8 mouse cellular contexts compared by ENCODE assay signal in the genomic region with DNA sequence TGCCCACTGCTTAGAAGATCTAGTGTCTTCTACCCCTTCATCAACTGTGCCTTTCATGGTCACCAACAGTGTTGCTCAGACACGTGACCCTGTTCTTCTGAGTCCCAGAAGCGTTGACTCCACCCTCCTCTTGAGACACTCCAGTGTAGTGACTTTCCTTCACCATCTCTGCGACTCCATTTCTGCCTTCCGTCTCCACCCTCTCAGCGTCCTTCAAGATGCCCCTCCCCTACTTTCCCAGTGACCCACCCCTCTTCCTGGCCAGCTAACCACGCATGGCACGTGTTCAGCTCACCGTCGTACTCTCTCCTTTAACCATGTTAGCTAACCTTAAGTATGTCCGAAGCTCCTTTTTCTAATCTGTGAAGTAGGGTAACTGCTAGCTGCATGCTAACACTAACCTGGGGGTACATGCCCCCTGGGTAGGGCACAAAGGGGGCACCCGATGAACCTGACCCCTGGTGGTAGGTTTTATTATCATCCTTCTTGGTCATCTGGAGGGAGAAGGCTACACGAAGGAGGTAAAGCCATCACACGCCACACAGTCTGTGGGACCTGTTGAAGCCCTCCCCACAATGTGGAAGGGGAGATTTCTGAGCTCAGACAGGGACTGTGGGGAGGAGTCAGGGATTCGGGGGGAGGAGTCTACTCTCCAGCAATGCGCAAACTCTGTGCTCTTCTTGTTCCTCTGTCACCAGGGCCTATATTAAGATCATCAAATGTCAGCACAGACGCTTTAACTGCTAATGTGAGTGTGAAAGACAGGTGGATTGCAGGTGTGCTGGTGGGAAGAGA.
A peak's percentile ranks its signal among the peaks of the same experiment; 100 is the strongest.
DNase-seq lines count a peak whose midpoint lies in the region; ATAC-seq and TF ChIP-seq lines count a peak whose summit lies in the region.

No protein-coding gene starts in this region.

- H3K27ac ChIP-seq in heart, embryonic 11.5 days (ENCODE audit: low read depth, low read length), result no peak overlapping the region
- peak overlapping the region; percentile 95 for H3K27ac ChIP-seq in MEL (ENCODE audit: control insufficient read depth, low read depth, low read length)
- H3K27ac ChIP-seq in hindbrain, embryonic 12.5 days, result peak overlapping the region; percentile 42
- peak overlapping the region; percentile 72 for H3K27ac ChIP-seq in midbrain, embryonic 10.5 days (replicated peaks)

- TF ChIP-seq EP300 in MEL (IDR thresholded peaks at IDR 0.05; ENCODE audit: low read depth in 1 of 2, low read length in 2 of 2), result no peak

- peak; percentile 74 to 81 for TF ChIP-seq POLR2A in MEL (IDR thresholded peaks at IDR 0.05; ENCODE audit: control insufficient read depth in 1 of 2, insufficient read depth in 1 of 2, low read depth in 1 of 2, low read length in 2 of 2, poor library complexity in 1 of 2)

- peak; percentile 13 to 37 (median 30); a peak in 3 of 6 replicates for TF ChIP-seq CTCF in MEL (IDR thresholded peaks at IDR 0.05 in 2 of 3, conservative IDR thresholded peaks at IDR 0.05 in 1 of 3; ENCODE audit: control insufficient read depth in 1 of 3, insufficient read depth in 1 of 3, low read depth in 2 of 3, low read length in 3 of 3, poor library complexity in 1 of 3, severe bottlenecking in 1 of 3)

- DNase-seq in heart, adult 8-10 months (ENCODE audit: low spot score), result no peak
- peak; percentile 93 for DNase-seq in MEL (ENCODE audit: low read depth, low spot score)
- no peak for DNase-seq in midbrain, embryonic 10.5 days (ENCODE audit: low spot score)
- no peak for DNase-seq in cerebellum, postnatal 36 days
- DNase-seq in retina, postnatal 1 day, result no peak
- DNase-seq in left cerebral cortex, postnatal 25 days (ENCODE audit: low spot score in 2 of 2), result no peak

- no peak overlapping the region for H3K4me3 ChIP-seq in heart, embryonic 11.5 days (ENCODE audit: low read depth, low read length)
- peak overlapping the region; percentile 66 to 77 for H3K4me3 ChIP-seq in MEL (ENCODE audit: control insufficient read depth in 1 of 2, insufficient read depth in 1 of 2, low read depth in 2 of 2, low read length in 2 of 2)
- no peak overlapping the region for H3K4me3 ChIP-seq in hindbrain, embryonic 12.5 days
- H3K4me3 ChIP-seq in midbrain, embryonic 10.5 days, result no peak overlapping the region

- peaks cover 2% of the 10 kb centered on the region; the same call in 1 of the 2 replicates for H3K9me3 ChIP-seq in heart, embryonic 11.5 days (replicated peaks; ENCODE audit: control insufficient read depth, low read length)
- H3K9me3 ChIP-seq in MEL (replicated peaks; ENCODE audit: insufficient read depth, low read length), result no peaks in the 10 kb centered on the region
- peaks cover 3% of the 10 kb centered on the region; the same call in 1 of the 2 replicates for H3K9me3 ChIP-seq in hindbrain, embryonic 12.5 days (replicated peaks)
- H3K9me3 ChIP-seq in midbrain, embryonic 10.5 days (replicated peaks), result peaks cover 4% of the 10 kb centered on the region

- H3K4me2 ChIP-seq in heart, embryonic 11.5 days, result peak overlapping the region; percentile 31
- H3K4me2 ChIP-seq in hindbrain, embryonic 12.5 days (replicated peaks), result 0 out of 2 replicates have a peak overlapping the region, but pooled peaks have one; percentile 2

- no peaks in the 10 kb centered on the region for H3K27me3 ChIP-seq in heart, embryonic 11.5 days (ENCODE audit: control insufficient read depth, insufficient read depth, low read length)
- H3K27me3 ChIP-seq in MEL (ENCODE audit: control insufficient read depth in 1 of 2, insufficient read depth in 2 of 2, low read length in 2 of 2), result no peaks in the 10 kb centered on the region
- 0 out of 2 replicates have a peak, but pooled peaks cover 3% of the 10 kb centered on the region for H3K27me3 ChIP-seq in hindbrain, embryonic 12.5 days
- H3K27me3 ChIP-seq in midbrain, embryonic 10.5 days (ENCODE audit: low read depth, poor library complexity, severe bottlenecking), result peaks cover 12% of the 10 kb centered on the region

- no peaks in the 10 kb centered on the region for H3K36me3 ChIP-seq in heart, embryonic 11.5 days (ENCODE audit: control insufficient read depth, insufficient read depth, low read length)
- no peaks in the 10 kb centered on the region for H3K36me3 ChIP-seq in MEL (ENCODE audit: control insufficient read depth in 1 of 2, insufficient read depth in 2 of 2, low read length in 2 of 2)
- no peaks in the 10 kb centered on the region for H3K36me3 ChIP-seq in hindbrain, embryonic 12.5 days
- no peaks in the 10 kb centered on the region for H3K36me3 ChIP-seq in midbrain, embryonic 10.5 days

- H3K9ac ChIP-seq in heart, embryonic 11.5 days (ENCODE audit: low read depth, low read length), result no peak overlapping the region
- peak overlapping the region; percentile 81 for H3K9ac ChIP-seq in MEL (ENCODE audit: control insufficient read depth, low read depth, low read length, poor library complexity, severe bottlenecking)
- peak overlapping the region; percentile 15; the same call in 1 of the 2 replicates for H3K9ac ChIP-seq in hindbrain, embryonic 12.5 days

- no peaks in the 10 kb centered on the region; the same call in 1 of the 2 replicates for H3K79me2 ChIP-seq in MEL (ENCODE audit: control insufficient read depth, insufficient read depth, low read length, poor library complexity)

- WGBS in heart, embryonic 11.5 days (ENCODE audit: insufficient replicate concordance), result 61% methylated on average over 16 of the region's 16 CpGs
- WGBS in hindbrain, embryonic 12.5 days, result 74% methylated on average over 16 of the region's 16 CpGs
- 83% methylated on average over 16 of the region's 16 CpGs for WGBS in midbrain, embryonic 10.5 days

- TF ChIP-seq RAD21 in MEL (IDR thresholded peaks at IDR 0.05; ENCODE audit: low read depth, low read length), result no peak; the same call in 1 of the 2 replicates

- intact Hi-C loops in left cerebral cortex, postnatal 25 days (cut with DNase I), result loop anchor here (5.0 kb wide), 1 partner anchor 491 kb away; no protein-coding TSS in a partner anchor

- H3K4me1 ChIP-seq in heart, embryonic 11.5 days (ENCODE audit: control insufficient read depth, insufficient read depth, low read length), result peaks cover 18% of the 10 kb centered on the region
- no peaks in the 10 kb centered on the region for H3K4me1 ChIP-seq in MEL (ENCODE audit: control insufficient read depth in 1 of 2, insufficient read depth in 2 of 2, low read length in 2 of 2)
- peaks cover 33% of the 10 kb centered on the region for H3K4me1 ChIP-seq in hindbrain, embryonic 12.5 days
- H3K4me1 ChIP-seq in midbrain, embryonic 10.5 days, result peaks cover 31% of the 10 kb centered on the region

- no peak for ATAC-seq in heart, embryonic 11.5 days (replicated peaks; ENCODE audit: insufficient number of reproducible peaks, low FRiP score, low TSS enrichment)
- ATAC-seq in hindbrain, embryonic 12.5 days (ENCODE audit: low FRiP score), result peak; percentile 24; the same call in 1 of the 2 replicates

TF ChIP-seq in MEL, 35 proteins besides CTCF, POLR2A, EP300 and RAD21 (continues in another document):
- TF ChIP-seq TAL1 (IDR thresholded peaks at IDR 0.05; ENCODE audit: low read length) (no peak), MAX (IDR thresholded peaks at IDR 0.05; ENCODE audit: low read length) (peak; percentile 90), MYC (IDR thresholded peaks at IDR 0.05; ENCODE audit: low read depth, low read length) (peak; percentile 93), ZNF384 (IDR thresholded peaks at IDR 0.05; ENCODE audit: low read depth, low read length) (no peak), MEF2A (IDR thresholded peaks at IDR 0.05; ENCODE audit: extremely low read depth, insufficient replicate concordance, low read depth, low read length, poor library complexity, severe bottlenecking) (no peak), BHLHE40 (IDR thresholded peaks at IDR 0.05; ENCODE audit: borderline replicate concordance, low read depth, low read length) (peak; percentile 73; the same call in 1 of the 2 replicates), GATA1 (IDR thresholded peaks at IDR 0.05; ENCODE audit: low read depth, low read length) (no peak), SIN3A (IDR thresholded peaks at IDR 0.05; ENCODE audit: low read length) (peak; percentile 74), MAZ (IDR thresholded peaks at IDR 0.05; ENCODE audit: low read depth, low read length) (no peak), MXI1 (IDR thresholded peaks at IDR 0.05; ENCODE audit: low read depth, low read length) (peak; percentile 94), ZMIZ1 (IDR thresholded peaks at IDR 0.05; ENCODE audit: low read depth, low read length) (no peak; the same call in 1 of the 2 replicates), CHD1 (IDR thresholded peaks at IDR 0.05; ENCODE audit: low read depth, low read length) (no peak), POLR2AphosphoS5 (IDR thresholded peaks at IDR 0.05; ENCODE audit: borderline replicate concordance, low read depth, low read length) (no peak), USF1 (IDR thresholded peaks at IDR 0.05; ENCODE audit: low read depth, low read length) (peak; percentile 92), USF2 (IDR thresholded peaks at IDR 0.05; ENCODE audit: borderline replicate concordance in 1 of 2, insufficient read depth in 1 of 2, low read depth in 1 of 2, low read length in 2 of 2) (peak in 1 of 2 experiments; percentile 66; a peak in 2 of 4 replicates), ZKSCAN1 (IDR thresholded peaks at IDR 0.05; ENCODE audit: low read depth, low read length) (no peak), UBTF (IDR thresholded peaks at IDR 0.05; ENCODE audit: borderline replicate concordance, insufficient read depth, low read depth, low read length) (no peak), NELFE (IDR thresholded peaks at IDR 0.05; ENCODE audit: low read depth, low read length) (peak; percentile 54; the same call in 1 of the 2 replicates), GABPA (IDR thresholded peaks at IDR 0.05; ENCODE audit: low read depth, low read length) (no peak), ELF1 (IDR thresholded peaks at IDR 0.05; ENCODE audit: low read depth, low read length) (peak; percentile 48; the same call in 1 of the 2 replicates), HCFC1 (IDR thresholded peaks at IDR 0.05; ENCODE audit: low read depth, low read length) (0 out of 2 replicates have a peak, but pooled peaks have one; percentile 12), RCOR1 (IDR thresholded peaks at IDR 0.05; ENCODE audit: low read depth, low read length) (no peak), POLR2AphosphoS2 (IDR thresholded peaks at IDR 0.05; ENCODE audit: low read length) (peak; percentile 80; the same call in 1 of the 2 replicates), ZC3H11A (IDR thresholded peaks at IDR 0.05; ENCODE audit: low read depth, low read length) (no peak), TCF12 (IDR thresholded peaks at IDR 0.05; ENCODE audit: low read depth, low read length) (no peak; the same call in 1 of the 2 replicates), ETS1 (IDR thresholded peaks at IDR 0.05; ENCODE audit: low read depth, low read length) (no peak), MYB (IDR thresholded peaks at IDR 0.05; ENCODE audit: low read depth, low read length) (no peak), SMC3 (IDR thresholded peaks at IDR 0.05; ENCODE audit: low read depth, low read length) (no peak), TBP (IDR thresholded peaks at IDR 0.05; ENCODE audit: low read depth, low read length) (peak; percentile 73)

Comparison
In these comparisons a context has a peak if more than half of its experiments do, and no peak if none do; other contexts are left out.
1. H3K4me3 ChIP-seq: peak in MEL (2 of 2); none in heart, embryonic 11.5 days (single experiment), hindbrain, embryonic 12.5 days (single experiment) and midbrain, embryonic 10.5 days (single experiment).